Mouse (Mus musculus) lung, postnatal 0 days (tissue): ENCODE measurements around the gene Otud5.

Experiments
- CTCF ChIP-seq: IDR thresholded peaks from 2 replicates; pipeline ENCODE4 v1.5.1; 2016; ENCODE audit warnings: antibody characterized with exemption, mild to moderate bottlenecking
- EP300 ChIP-seq: IDR thresholded peaks from 2 replicates; pipeline ENCODE4 v1.6.1; 2016; ENCODE audit warnings: antibody characterized with exemption, mild to moderate bottlenecking, control low read depth

DNA sequence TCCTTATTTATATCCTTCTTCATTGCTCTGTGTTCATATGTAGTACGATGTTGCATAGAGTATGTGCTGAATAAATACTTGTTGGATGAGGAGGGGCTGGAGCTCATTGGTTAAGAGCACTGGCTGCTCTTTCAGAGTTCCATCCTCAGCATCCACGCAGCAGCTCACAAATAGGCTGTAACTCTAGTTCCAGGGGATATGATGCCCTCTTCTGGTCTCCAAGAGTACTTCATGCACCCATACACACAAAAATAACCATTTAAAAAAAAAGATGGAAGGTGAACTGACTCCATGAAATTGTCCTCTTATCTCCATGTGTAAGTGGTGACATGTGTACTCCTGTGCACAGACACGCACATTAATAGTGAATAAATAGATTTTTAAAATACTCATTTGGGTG is 47.8 kb upstream of the Otud5 start:
- TF ChIP-seq EP300 (no peak), CTCF (peak; percentile 53)
